Mouse (Mus musculus): ENCODE results near the gene Adcy5. TPM values are rescaled to one million over a fixed set of nuclear protein-coding genes. Genes with fewer than 3 reads are reported as not detected.

Adcy5 gene
- polyA plus RNA-seq, 2 experiments from 2014 or later: 0.19 to 0.22 TPM

- no peak for ATAC-seq
These were observed 165.1 kb downstream of the Adcy5 start for GRCm38 (mm10) chr16:35319773-35320172.

- ATAC-seq: no peak
These were observed 175.8 kb downstream of the Adcy5 start for GRCm38 (mm10) chr16:35330451-35330850.

Other genes starting within 250 kb of the Adcy5 start
- 10 to 100 TPM; 13.1 to 15.4 TPM for gene Hacd2, start 132.4 kb upstream of the Adcy5 start, polyA plus RNA-seq (2017; shearing (Covaris generic))
- 10 to 100 TPM; 34.1 to 46.7 TPM for gene Sec22a, start 209.0 kb downstream of the Adcy5 start, polyA plus RNA-seq (2017; shearing (Covaris generic))

Measured in activated CD4-positive, CD25-positive, alpha-beta regulatory T cell, adult 4 months (primary cell).